Mouse (Mus musculus): Measurements from ENCODE around the gene Auts2. TPM values are rescaled to one million over a fixed set of nuclear protein-coding genes. Genes with fewer than 3 reads are reported as not detected.

Auts2 gene
- polyA plus RNA-seq, 1 experiment from 2014 or later: 14.7 TPM

DNA sequence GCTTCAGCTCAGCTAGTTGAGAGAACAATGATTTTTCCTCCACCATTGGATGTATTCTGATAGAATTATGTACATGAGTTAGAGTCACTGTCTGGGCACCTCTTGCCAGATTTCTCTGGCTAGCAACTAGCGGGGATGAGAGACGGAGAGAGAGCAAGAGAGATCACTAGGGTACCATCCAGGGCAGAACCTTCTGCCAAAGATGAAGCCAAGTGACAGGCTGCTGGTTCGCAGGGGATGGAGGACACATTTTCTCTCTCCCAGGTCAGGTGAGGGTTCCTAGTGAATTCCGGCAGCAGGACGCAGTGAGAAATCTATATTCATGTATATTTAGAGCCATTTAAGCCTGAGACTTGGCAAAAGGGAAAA, 956.8 kb downstream of the Auts2 start:
- Histone ChIP-seq H3K4me3 (ENCODE audit: low read length) (no peak overlapping the region), H3K27ac (ENCODE audit: low read length) (no peak overlapping the region), H3K4me2 (ENCODE audit: low read depth, low read length) (no peak overlapping the region), H3K27me3 (replicated peaks; ENCODE audit: control insufficient read depth, insufficient read depth, low read length) (no peaks in the 10 kb centered on the region), H3K9ac (ENCODE audit: low read depth, low read length) (no peak overlapping the region), H3K36me3 (ENCODE audit: control insufficient read depth, insufficient read depth, low read length) (no peaks in the 10 kb centered on the region; the same call in 1 of the 2 replicates), H3K4me1 (ENCODE audit: control insufficient read depth, insufficient read depth, low read length) (peaks cover 11% of the 10 kb centered on the region), H3K9me3 (ENCODE audit: control insufficient read depth, low read length) (no peaks in the 10 kb centered on the region)
- 70% methylated on average over 5 of the region's 5 CpGs for WGBS
- no peak for ATAC-seq

- Histone ChIP-seq H3K27ac (ENCODE audit: low read length) (no peak overlapping the region), H3K9me3 (ENCODE audit: control insufficient read depth, low read length) (no peaks in the 10 kb centered on the region), H3K4me3 (ENCODE audit: low read length) (no peak overlapping the region), H3K4me1 (ENCODE audit: control insufficient read depth, insufficient read depth, low read length) (peaks cover 14% of the 10 kb centered on the region), H3K36me3 (ENCODE audit: control insufficient read depth, insufficient read depth, low read length) (no peaks in the 10 kb centered on the region; the same call in 1 of the 2 replicates), H3K27me3 (replicated peaks; ENCODE audit: control insufficient read depth, insufficient read depth, low read length) (no peaks in the 10 kb centered on the region), H3K9ac (ENCODE audit: low read depth, low read length) (no peak overlapping the region), H3K4me2 (ENCODE audit: low read depth, low read length) (peak overlapping the region; percentile 37)
- peak; percentile 39; the same call in 1 of the 2 replicates for ATAC-seq
- WGBS: 27% methylated on average over 26 of the region's 26 CpGs
Observed at GRCm38 (mm10) chr5:131585684-131586331, 957.3 kb downstream of the Auts2 start.

- Histone ChIP-seq H3K4me3 (ENCODE audit: low read length) (no peak overlapping the region), H3K27me3 (replicated peaks; ENCODE audit: control insufficient read depth, insufficient read depth, low read length) (no peaks in the 10 kb centered on the region), H3K27ac (ENCODE audit: low read length) (no peak overlapping the region), H3K9ac (ENCODE audit: low read depth, low read length) (no peak overlapping the region), H3K4me2 (ENCODE audit: low read depth, low read length) (no peak overlapping the region), H3K9me3 (ENCODE audit: control insufficient read depth, low read length) (no peaks in the 10 kb centered on the region), H3K4me1 (ENCODE audit: control insufficient read depth, insufficient read depth, low read length) (peaks cover 16% of the 10 kb centered on the region), H3K36me3 (ENCODE audit: control insufficient read depth, insufficient read depth, low read length) (no peaks in the 10 kb centered on the region; the same call in 1 of the 2 replicates)
- WGBS: 71% methylated on average over 12 of the region's 12 CpGs
- no peak for ATAC-seq
Observed at GRCm38 (mm10) chr5:131584260-131585135, 958.6 kb downstream of the Auts2 start.

DNA sequence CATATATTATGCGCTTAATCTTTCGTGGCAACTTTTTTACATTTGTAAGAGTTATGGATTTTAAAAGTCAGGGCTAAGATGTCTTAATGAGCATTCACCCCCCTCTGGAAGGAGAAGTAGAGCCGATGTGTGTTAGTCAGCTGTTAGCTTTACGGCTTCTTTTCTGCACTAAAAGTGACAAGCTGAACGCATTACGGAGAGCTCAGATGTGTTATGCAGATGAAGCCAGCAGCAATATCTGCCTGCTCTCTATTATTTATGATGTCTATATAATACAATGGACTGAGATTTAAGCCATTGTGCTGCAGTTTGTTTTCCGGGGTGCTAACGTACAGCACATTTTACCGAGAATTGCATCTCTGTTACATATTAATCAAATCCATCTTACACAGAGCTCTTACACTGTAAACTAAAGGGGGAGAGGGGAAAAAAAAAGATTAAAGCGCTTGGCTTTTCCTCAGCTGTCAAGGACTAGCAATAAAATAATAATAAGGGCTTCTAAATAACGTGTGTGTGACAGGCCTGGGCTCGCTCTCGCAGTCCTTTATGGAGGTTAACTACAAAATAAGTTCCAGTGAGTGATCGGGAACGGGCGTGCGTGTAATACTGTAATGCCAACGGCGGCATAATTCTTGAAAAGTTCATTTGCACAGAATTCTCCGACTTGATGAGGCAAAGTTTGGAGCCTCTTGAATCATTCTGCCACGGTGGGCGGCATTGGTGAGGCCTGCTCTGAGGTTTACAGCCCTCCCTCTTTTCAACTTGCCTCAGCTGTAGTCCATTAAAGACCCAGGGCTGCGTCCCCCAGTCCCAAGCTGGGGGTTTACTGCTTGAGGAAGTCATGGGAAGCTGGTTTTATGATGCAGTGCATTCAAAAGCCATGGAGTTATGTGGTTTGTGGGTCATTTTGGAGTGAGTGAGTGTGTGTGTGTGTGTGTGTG, 961.8 kb downstream of the Auts2 start:
- 0 out of 2 replicates have a peak overlapping the region, but pooled peaks have one; percentile 35 for H3K27ac ChIP-seq (ENCODE audit: low read length)
- H3K9ac ChIP-seq (ENCODE audit: low read depth, low read length): no peak overlapping the region
- H3K4me3 ChIP-seq (ENCODE audit: low read length): no peak overlapping the region
- H3K27me3 ChIP-seq (replicated peaks; ENCODE audit: control insufficient read depth, insufficient read depth, low read length): no peaks in the 10 kb centered on the region
- peak overlapping the region; percentile 34 for H3K4me2 ChIP-seq (ENCODE audit: low read depth, low read length)
- ATAC-seq: peak; percentile 43
- no peaks in the 10 kb centered on the region for H3K9me3 ChIP-seq (ENCODE audit: control insufficient read depth, low read length)
- 34% methylated on average over 23 of the region's 23 CpGs for WGBS
- no peaks in the 10 kb centered on the region for H3K36me3 ChIP-seq (ENCODE audit: control insufficient read depth, insufficient read depth, low read length)
- peaks cover 16% of the 10 kb centered on the region for H3K4me1 ChIP-seq (ENCODE audit: control insufficient read depth, insufficient read depth, low read length)

DNA sequence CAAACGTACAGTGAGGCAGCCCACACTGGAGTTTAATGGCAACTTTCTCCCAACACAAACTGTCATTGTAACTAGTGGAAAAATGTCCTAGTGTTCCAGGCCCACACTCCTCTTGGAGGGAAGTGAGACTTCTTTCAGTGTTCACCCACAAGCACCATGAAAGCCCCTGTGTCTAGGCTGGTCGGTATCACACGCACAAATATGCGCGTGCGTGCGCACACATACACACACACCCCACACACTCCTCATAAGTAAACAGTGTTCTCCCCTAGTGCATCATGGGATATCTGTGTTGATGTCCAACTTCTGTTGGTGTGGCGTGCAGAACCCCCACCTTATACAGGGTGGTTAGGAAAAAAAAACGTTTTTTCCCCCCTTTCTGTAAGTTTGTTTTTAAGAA, 964.4 kb downstream of the Auts2 start:
- Histone ChIP-seq H3K9me3 (ENCODE audit: control insufficient read depth, low read length) (no peaks in the 10 kb centered on the region), H3K9ac (ENCODE audit: low read depth, low read length) (no peak overlapping the region), H3K27ac (ENCODE audit: low read length) (no peak overlapping the region), H3K36me3 (ENCODE audit: control insufficient read depth, insufficient read depth, low read length) (no peaks in the 10 kb centered on the region), H3K4me2 (ENCODE audit: low read depth, low read length) (no peak overlapping the region), H3K27me3 (replicated peaks; ENCODE audit: control insufficient read depth, insufficient read depth, low read length) (no peaks in the 10 kb centered on the region), H3K4me1 (ENCODE audit: control insufficient read depth, insufficient read depth, low read length) (peaks cover 20% of the 10 kb centered on the region), H3K4me3 (ENCODE audit: low read length) (no peak overlapping the region)
- no peak for ATAC-seq
- WGBS: 88% methylated on average over 9 of the region's 9 CpGs

DNA sequence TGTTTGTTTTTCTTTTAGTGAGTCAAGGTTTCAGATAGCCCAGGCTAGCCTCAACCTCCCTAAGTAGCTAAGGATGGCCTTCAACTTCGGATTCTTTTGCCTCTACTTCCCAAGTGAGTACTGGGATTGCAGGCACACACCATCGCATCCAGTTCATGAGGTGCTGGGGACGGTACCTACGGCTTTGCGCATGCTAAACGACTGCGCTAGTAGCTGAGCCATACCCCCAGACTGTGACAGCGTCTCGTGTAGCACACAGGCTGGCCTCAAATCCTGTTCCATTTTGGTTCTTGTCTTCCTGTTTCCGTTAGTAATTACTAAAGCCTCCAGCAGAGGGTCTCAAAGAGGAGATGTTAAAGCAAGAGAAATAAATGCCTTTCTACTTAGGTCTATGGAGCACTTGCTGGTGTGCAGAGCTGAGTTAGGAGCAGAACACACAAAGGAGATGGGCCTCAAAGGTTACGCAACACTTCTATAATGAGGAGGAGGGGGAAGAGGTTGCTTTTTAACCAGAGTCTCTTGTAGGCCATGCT, 967.3 kb downstream of the Auts2 start:
- ATAC-seq: no peak
- H3K27me3 ChIP-seq (replicated peaks; ENCODE audit: control insufficient read depth, insufficient read depth, low read length): no peaks in the 10 kb centered on the region
- 75% methylated on average over 11 of the region's 11 CpGs for WGBS
- H3K4me1 ChIP-seq (ENCODE audit: control insufficient read depth, insufficient read depth, low read length): peaks cover 15% of the 10 kb centered on the region
- no peak overlapping the region for H3K9ac ChIP-seq (ENCODE audit: low read depth, low read length)
- no peaks in the 10 kb centered on the region for H3K9me3 ChIP-seq (ENCODE audit: control insufficient read depth, low read length)
- no peak overlapping the region for H3K27ac ChIP-seq (ENCODE audit: low read length)
- no peaks in the 10 kb centered on the region for H3K36me3 ChIP-seq (ENCODE audit: control insufficient read depth, insufficient read depth, low read length)
- no peak overlapping the region for H3K4me2 ChIP-seq (ENCODE audit: low read depth, low read length)
- H3K4me3 ChIP-seq (ENCODE audit: low read length): no peak overlapping the region

GRCm38 (mm10) chr5:131575086-131575514, 968.0 kb downstream of the Auts2 start:
- 66% methylated on average over 5 of the region's 5 CpGs for WGBS
- no peak for ATAC-seq
- no peaks in the 10 kb centered on the region for H3K27me3 ChIP-seq (replicated peaks; ENCODE audit: control insufficient read depth, insufficient read depth, low read length)
- H3K4me1 ChIP-seq (ENCODE audit: control insufficient read depth, insufficient read depth, low read length): peaks cover 15% of the 10 kb centered on the region
- no peak overlapping the region for H3K4me2 ChIP-seq (ENCODE audit: low read depth, low read length)
- no peaks in the 10 kb centered on the region for H3K36me3 ChIP-seq (ENCODE audit: control insufficient read depth, insufficient read depth, low read length)
- no peak overlapping the region for H3K27ac ChIP-seq (ENCODE audit: low read length)
- H3K9me3 ChIP-seq (ENCODE audit: control insufficient read depth, low read length): no peaks in the 10 kb centered on the region
- H3K9ac ChIP-seq (ENCODE audit: low read depth, low read length): no peak overlapping the region
- H3K4me3 ChIP-seq (ENCODE audit: low read length): no peak overlapping the region

GRCm38 (mm10) chr5:131574469-131575085, 968.6 kb downstream of the Auts2 start:
- Histone ChIP-seq H3K27ac (ENCODE audit: low read length) (no peak overlapping the region), H3K4me1 (ENCODE audit: control insufficient read depth, insufficient read depth, low read length) (peaks cover 14% of the 10 kb centered on the region), H3K4me3 (ENCODE audit: low read length) (no peak overlapping the region), H3K27me3 (replicated peaks; ENCODE audit: control insufficient read depth, insufficient read depth, low read length) (no peaks in the 10 kb centered on the region), H3K9ac (ENCODE audit: low read depth, low read length) (no peak overlapping the region), H3K4me2 (ENCODE audit: low read depth, low read length) (no peak overlapping the region), H3K36me3 (ENCODE audit: control insufficient read depth, insufficient read depth, low read length) (no peaks in the 10 kb centered on the region), H3K9me3 (ENCODE audit: control insufficient read depth, low read length) (no peaks in the 10 kb centered on the region)
- no peak for ATAC-seq
- WGBS: 77% methylated on average over 16 of the region's 16 CpGs
